Mouse (Mus musculus) myocyte (in vitro differentiated cells): ENCODE data around the gene Tspan5. TPM values are rescaled to one million over a fixed set of nuclear protein-coding genes. Genes with fewer than 3 reads are reported as not detected.

Experiments
- H3K27me3 ChIP-seq: one replicate; pipeline ENCODE4 v1.6.1; 2011; ENCODE audit not compliant: control insufficient read depth, insufficient read depth, insufficient read length
- H3K36me3 ChIP-seq: one replicate; pipeline ENCODE4 v1.6.1; 2011; ENCODE audit not compliant: control insufficient read depth, insufficient read depth
- H3K4me2 ChIP-seq: one replicate; pipeline ENCODE4 v1.6.1; 2011; ENCODE audit warnings: low read depth, control low read depth
- H3K4me3 ChIP-seq: one replicate; pipeline ENCODE4 v1.5.1; 2011; ENCODE audit warnings: mild to moderate bottlenecking, control low read depth, moderate library complexity
- H3K79me2 ChIP-seq: one replicate; pipeline ENCODE4 v1.6.1; 2011; ENCODE audit not compliant: control insufficient read depth, insufficient read depth
- H3ac ChIP-seq: one replicate; pipeline ENCODE4 v1.6.1; 2011; ENCODE audit not compliant: control insufficient read depth, insufficient read length
- CEBPB ChIP-seq: IDR thresholded peaks from 2 replicates; pipeline ENCODE4 v1.6.1; 2011; ENCODE audit warnings: mild to moderate bottlenecking, moderate library complexity; ENCODE audit not compliant: poor library complexity, insufficient read depth, severe bottlenecking
- E2F4 ChIP-seq: IDR thresholded peaks from one replicate; pipeline ENCODE4 v1.6.1; 2011; ENCODE audit warnings: mild to moderate bottlenecking, control low read depth, moderate library complexity; ENCODE audit not compliant: insufficient read depth
- MAX ChIP-seq: IDR thresholded peaks from one replicate; pipeline ENCODE4 v1.6.1; 2011; ENCODE audit warnings: low read depth, mild to moderate bottlenecking, control low read depth
- MYOD1 ChIP-seq, 3 experiments: IDR thresholded peaks; one replicate each; pipeline ENCODE4 v1.6.1; 2011; ENCODE audit warnings: control low read depth in 2 of 3, low read depth in 2 of 3, mild to moderate bottlenecking in 2 of 3, moderate library complexity in 1 of 3; ENCODE audit not compliant: insufficient read length in 2 of 3, control insufficient read depth in 1 of 3
- MYOG ChIP-seq, 3 experiments: IDR thresholded peaks; one replicate each; pipeline ENCODE4 v1.6.1; 2011; ENCODE audit warnings: control low read depth in 2 of 3, low read depth in 2 of 3, mild to moderate bottlenecking in 2 of 3; ENCODE audit not compliant: insufficient read length in 2 of 3, control insufficient read depth in 1 of 3, insufficient read depth in 1 of 3
- POLR2A ChIP-seq: IDR thresholded peaks from one replicate; pipeline ENCODE4 v1.6.1; 2011; ENCODE audit warnings: low read depth, mild to moderate bottlenecking, control low read depth, moderate library complexity; ENCODE audit not compliant: insufficient read length
- POLR2AphosphoS2 ChIP-seq: IDR thresholded peaks from one replicate; pipeline ENCODE4 v1.6.1; 2011; ENCODE audit warnings: low read depth, control low read depth; ENCODE audit not compliant: insufficient read length
- REST ChIP-seq: IDR thresholded peaks from one replicate; pipeline ENCODE4 v1.6.1; 2011; ENCODE audit warnings: mild to moderate bottlenecking, control low read depth, moderate library complexity; ENCODE audit not compliant: insufficient read depth, insufficient read length
- SRF ChIP-seq: IDR thresholded peaks from one replicate; pipeline ENCODE4 v1.6.1; 2011; ENCODE audit warnings: low read depth; ENCODE audit not compliant: control insufficient read depth, insufficient read length
- TCF12 ChIP-seq: IDR thresholded peaks from one replicate; pipeline ENCODE4 v1.6.1; 2011; ENCODE audit warnings: mild to moderate bottlenecking, control low read depth; ENCODE audit not compliant: poor library complexity, insufficient read depth, severe bottlenecking
- TCF3 ChIP-seq: IDR thresholded peaks from one replicate; pipeline ENCODE4 v1.6.1; 2011; ENCODE audit warnings: low read depth, control low read depth; ENCODE audit not compliant: insufficient read length
- USF1 ChIP-seq: IDR thresholded peaks from one replicate; pipeline ENCODE4 v1.6.1; 2011; ENCODE audit warnings: low read depth, mild to moderate bottlenecking, control low read depth, moderate library complexity
- polyA plus RNA-seq: library from polyadenylated mRNA; unstranded; fragments of >200 nt; fragmentation: generic; extraction: Trizol; gene quantifications from one replicate; pipeline ENCODE4 v1.2.1, GENCODE M21; 2012; ENCODE audit warnings: missing spikeins

Tspan5 gene
- polyA plus RNA-seq, 1 experiment, result 16.9 TPM

DNA sequence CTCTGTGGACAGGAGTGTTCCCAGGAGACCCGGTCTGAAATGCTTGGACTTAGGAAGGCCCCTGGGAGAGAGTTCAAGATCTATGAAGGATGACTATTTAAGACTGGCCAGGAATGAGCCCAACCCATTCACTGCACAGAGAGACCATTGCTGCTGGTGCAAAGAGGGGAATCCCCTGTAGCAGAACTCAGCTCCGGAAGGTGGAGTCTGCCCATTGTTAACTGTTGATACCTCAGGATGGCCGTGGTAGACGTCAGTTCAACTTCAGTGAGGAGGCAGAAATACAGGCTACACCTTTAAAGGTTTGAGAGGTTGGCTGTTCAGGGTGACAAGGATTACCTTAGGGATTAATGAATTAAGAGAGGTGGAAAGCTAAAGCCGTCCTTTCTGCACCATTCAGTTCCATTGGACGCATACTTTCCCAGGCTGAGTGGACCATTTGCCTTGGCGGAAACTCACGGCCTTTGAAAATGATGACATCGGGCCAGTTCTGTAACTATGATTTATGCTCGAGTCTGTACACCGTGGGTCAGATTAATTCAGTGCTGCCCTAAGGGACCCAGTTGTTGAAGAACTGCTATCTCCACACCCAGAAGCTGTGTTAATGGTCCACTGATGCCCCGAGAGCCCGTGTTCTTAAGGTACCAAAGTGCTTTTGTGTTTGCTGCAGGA is 71.3 kb downstream of the Tspan5 start:
- TF ChIP-seq CEBPB, result no peak
- H3ac ChIP-seq, result no peak overlapping the region
- peaks cover 7% of the 10 kb centered on the region for H3K79me2 ChIP-seq
- no peaks in the 10 kb centered on the region for H3K36me3 ChIP-seq
- H3K27me3 ChIP-seq, result no peaks in the 10 kb centered on the region
- H3K4me3 ChIP-seq, result no peak overlapping the region
- H3K4me2 ChIP-seq, result no peak overlapping the region

DNA sequence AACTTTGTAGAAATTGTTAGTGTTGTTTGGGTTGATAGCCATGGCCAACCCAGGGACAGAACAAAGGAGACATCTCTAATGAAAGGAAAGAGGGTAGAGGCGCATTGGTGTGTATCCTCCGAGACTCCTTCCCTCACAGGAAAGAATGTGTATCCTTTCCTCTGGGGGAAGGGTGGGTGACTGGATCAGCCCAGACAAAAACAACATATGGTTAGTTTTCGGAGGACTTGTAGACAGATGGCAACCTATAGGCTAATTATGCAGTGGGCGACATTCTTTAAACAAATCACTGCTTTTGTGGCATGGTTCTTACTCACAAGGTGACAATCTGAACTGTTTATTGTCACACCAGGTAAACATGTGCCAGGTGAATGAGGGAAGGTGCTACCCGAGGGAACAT is 72.5 kb downstream of the Tspan5 start:
- no peaks in the 10 kb centered on the region for H3K27me3 ChIP-seq
- no peak overlapping the region for H3ac ChIP-seq
- no peak overlapping the region for H3K4me3 ChIP-seq
- no peak overlapping the region for H3K4me2 ChIP-seq
- peaks cover 7% of the 10 kb centered on the region for H3K79me2 ChIP-seq
- H3K36me3 ChIP-seq, result no peaks in the 10 kb centered on the region
- TF ChIP-seq TCF3 (no peak), TCF12 (no peak), CEBPB (no peak), MAX (no peak), SRF (no peak), E2F4 (no peak), POLR2A (no peak), MYOG (IDR thresholded peaks at IDR 0.05; ENCODE audit: control insufficient read depth in 1 of 3, insufficient read depth in 1 of 3, insufficient read length in 2 of 3, low read depth in 2 of 3) (no peak), REST (no peak), POLR2AphosphoS2 (no peak), USF1 (no peak), MYOD1 (IDR thresholded peaks at IDR 0.05; ENCODE audit: control insufficient read depth in 1 of 3, insufficient read length in 2 of 3, low read depth in 2 of 3) (no peak)

DNA sequence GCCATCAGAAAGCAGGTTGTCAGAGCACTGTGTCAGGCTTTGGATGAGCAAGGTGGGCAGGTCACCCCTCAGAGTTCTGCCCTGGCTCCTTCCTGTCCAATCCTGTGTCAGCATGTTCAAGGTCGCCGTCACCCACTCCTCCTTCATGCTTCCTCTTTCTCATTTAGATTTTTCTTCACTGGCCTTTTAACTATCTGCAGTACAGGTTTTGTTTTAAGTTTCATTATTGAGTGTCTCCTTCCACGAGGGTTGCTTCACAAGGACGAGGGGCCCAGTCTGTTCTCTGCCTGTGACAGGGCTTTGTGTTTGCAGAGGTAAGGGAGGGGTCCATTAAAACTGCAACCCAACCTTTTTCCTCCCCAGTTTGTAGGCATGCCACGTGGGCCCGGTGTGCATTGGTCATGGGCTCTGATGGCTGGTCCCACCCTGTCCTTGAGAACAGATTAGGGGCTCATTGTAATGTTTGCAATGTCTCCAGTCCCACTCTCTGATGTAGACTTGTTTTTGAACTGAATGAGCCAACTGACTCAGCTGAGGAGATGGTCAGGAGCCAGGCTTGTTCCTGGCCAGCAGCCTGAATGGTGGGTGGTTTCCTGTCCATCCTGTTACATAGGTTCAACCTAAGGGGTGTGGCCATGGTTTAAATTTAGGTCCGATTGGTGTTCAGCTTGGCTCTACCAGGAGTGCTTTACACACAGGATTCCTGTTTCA is 73.3 kb downstream of the Tspan5 start:
- Histone ChIP-seq H3K4me2 (peak overlapping the region; percentile 1), H3ac (no peak overlapping the region), H3K79me2 (peaks cover 7% of the 10 kb centered on the region), H3K36me3 (no peaks in the 10 kb centered on the region), H3K27me3 (no peaks in the 10 kb centered on the region), H3K4me3 (no peak overlapping the region)
- no peak for TF ChIP-seq TCF12

DNA sequence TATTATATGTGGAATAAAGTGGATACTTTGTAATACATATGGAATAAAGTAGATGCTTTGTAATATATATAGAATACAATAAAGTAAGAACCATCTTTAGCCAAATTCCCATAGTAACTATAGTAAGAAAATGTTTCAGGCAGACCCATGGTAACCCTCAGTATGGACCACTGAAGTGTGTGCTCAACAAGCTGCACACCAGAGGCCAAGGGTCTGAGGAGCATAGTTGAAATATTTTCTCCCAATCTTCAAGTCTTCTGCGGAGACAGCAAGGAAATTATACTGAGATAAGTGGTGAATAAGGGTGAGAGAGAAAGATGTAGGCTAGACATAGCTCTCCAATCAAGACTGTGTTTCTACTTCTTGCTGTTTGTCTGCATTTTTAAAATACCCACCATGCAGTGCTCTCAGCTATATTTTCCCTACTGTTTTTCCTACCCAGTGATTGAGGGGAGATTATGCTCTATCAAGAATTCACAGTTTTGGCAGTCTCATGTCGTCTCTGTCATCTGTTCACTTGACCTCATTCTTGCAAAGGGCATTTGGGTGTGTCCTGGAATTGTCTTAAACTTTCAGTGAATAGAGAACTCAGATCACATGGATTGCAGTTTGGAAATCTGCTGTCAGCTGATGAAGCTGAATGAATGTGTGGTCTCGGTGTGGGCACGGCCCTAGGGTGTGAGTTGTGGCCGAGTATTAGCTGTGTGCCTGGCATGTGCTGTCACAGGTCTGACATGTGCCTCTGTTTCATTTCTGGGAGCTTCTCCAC is 75.1 kb downstream of the Tspan5 start:
- H3K79me2 ChIP-seq, result peaks cover 7% of the 10 kb centered on the region
- no peak overlapping the region for H3K4me3 ChIP-seq
- peak overlapping the region; percentile 6 for H3K4me2 ChIP-seq
- no peak overlapping the region for H3ac ChIP-seq
- H3K36me3 ChIP-seq, result no peaks in the 10 kb centered on the region
- H3K27me3 ChIP-seq, result no peaks in the 10 kb centered on the region
- peak in 1 of 3 experiments; percentile 30 for TF ChIP-seq MYOG (IDR thresholded peaks at IDR 0.05; ENCODE audit: control insufficient read depth in 1 of 3, insufficient read depth in 1 of 3, insufficient read length in 2 of 3, low read depth in 2 of 3)
- TF ChIP-seq POLR2A, result no peak

DNA sequence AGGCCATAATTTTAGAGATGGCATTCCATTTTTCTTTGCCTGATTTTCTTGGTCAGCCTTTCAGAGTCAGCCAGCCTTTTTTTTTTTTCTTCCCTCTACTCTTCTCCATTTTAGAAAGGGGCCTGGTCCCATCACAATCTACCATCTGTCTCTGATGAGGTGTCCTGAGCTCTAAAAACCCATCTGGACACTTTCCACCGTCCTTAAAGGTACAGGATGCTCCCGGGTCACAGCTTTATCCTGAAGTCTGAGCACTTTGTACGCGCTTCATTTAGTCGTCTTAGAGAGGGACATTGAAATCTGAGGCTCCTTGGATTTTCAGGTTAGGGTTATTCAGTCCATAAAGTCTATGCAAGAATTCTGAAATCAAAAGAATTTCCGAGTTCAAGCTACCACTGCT is 77.9 kb downstream of the Tspan5 start:
- H3K27me3 ChIP-seq, result no peaks in the 10 kb centered on the region
- H3K4me2 ChIP-seq, result no peak overlapping the region
- no peak overlapping the region for H3ac ChIP-seq
- H3K4me3 ChIP-seq, result no peak overlapping the region
- peaks cover 7% of the 10 kb centered on the region for H3K79me2 ChIP-seq
- no peaks in the 10 kb centered on the region for H3K36me3 ChIP-seq
- no peak for TF ChIP-seq CEBPB
- no peak for TF ChIP-seq E2F4
